Mouse (Mus musculus) megakaryocyte progenitor cell, adult 5-6 weeks (primary cell): ENCODE data around the gene Sumf2. TPM values are rescaled to one million over a fixed set of nuclear protein-coding genes. Genes with fewer than 3 reads are reported as not detected.

Source experiments
- ATAC-seq: replicated peaks from 2 replicates; pipeline ENCODE4 v1.8.0; 2016; ENCODE audit warnings: mild to moderate bottlenecking, moderate TSS enrichment, inconsistent platforms; ENCODE audit not compliant: poor library complexity
- total RNA-seq, 2 experiments: library from RNA; stranded (forward) in 1 of 2; stranded (reverse) in 1 of 2; fragments of 157-497, 149-512 nt in 1 of 2; fragments of 200-1000 nt in 1 of 2; gene quantifications; 2 replicates each; pipeline versions ENCODE4 v1.2.3 to v1.2.4; 2015 to 2017

Gene Sumf2
- total RNA-seq, 2 experiments from 2014 or later, result 6.2 to 25.8 TPM

- no peak for ATAC-seq
These were observed 61.0 kb downstream of the Sumf2 start for GRCm38 (mm10) chr5:129907775-129908174.

GRCm38 (mm10) chr5:129908242-129908965 lies 61.6 kb downstream of the Sumf2 start, which contains the start of gene Nupr1l:
Gene Nupr1l (plus strand): TSS chr5:129908540.
- ATAC-seq, result peak; percentile 98

DNA sequence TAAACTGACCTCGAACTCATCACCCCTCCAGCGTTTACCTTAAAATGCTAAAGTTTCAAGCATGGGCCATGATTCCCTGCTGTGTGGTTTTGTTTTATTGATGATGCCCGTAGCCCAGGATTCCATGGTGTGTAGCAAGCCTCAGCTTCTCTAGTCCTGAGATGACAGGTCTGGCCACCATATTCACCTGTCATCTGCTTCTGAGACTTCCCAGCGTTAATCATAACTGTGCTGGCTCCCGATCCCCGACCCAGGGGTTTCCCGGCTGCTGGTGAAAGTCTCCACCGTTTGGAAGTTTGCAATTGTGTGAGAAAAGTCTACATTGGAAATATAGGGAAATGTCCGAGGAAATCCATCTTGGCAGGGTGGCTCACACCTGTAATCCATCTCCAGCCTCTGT lies 62.4 kb downstream of the Sumf2 start:
- ATAC-seq, result no peak

- no peak for ATAC-seq
These were observed 62.8 kb downstream of the Sumf2 start for GRCm38 (mm10) chr5:129909591-129909990.

Other genes with a start within 250 kb of the Sumf2 start
- gene Zfp11, start 176.9 kb upstream of the Sumf2 start, total RNA-seq (2015), result 3.2 and 4.0 TPM in 2 replicates
- gene Zfp11, start 176.9 kb upstream of the Sumf2 start, total RNA-seq (2017), result 2.1 and 2.9 TPM in 2 replicates
- gene Sept14, start 138.5 kb upstream of the Sumf2 start, total RNA-seq (2015), result not detected in 2 replicates
- not detected in 2 replicates for gene Sept14, start 138.5 kb upstream of the Sumf2 start, total RNA-seq (2017)
- gene Mrps17, start 131.5 kb upstream of the Sumf2 start, total RNA-seq (2015), result 156 and 202 TPM in 2 replicates
- 130 and 149 TPM in 2 replicates for gene Mrps17, start 131.5 kb upstream of the Sumf2 start, total RNA-seq (2017)
- gene Nipsnap2, start 121.9 kb upstream of the Sumf2 start, total RNA-seq (2015), result 25.5 and 30.3 TPM in 2 replicates
- 26.3 and 26.9 TPM in 2 replicates for gene Nipsnap2, start 121.9 kb upstream of the Sumf2 start, total RNA-seq (2017)
- 30.4 and 30.5 TPM in 2 replicates for gene Psph, start 59.5 kb upstream of the Sumf2 start, total RNA-seq (2015)
- 22.8 and 24.3 TPM in 2 replicates for gene Psph, start 59.5 kb upstream of the Sumf2 start, total RNA-seq (2017)
- 404 and 447 TPM in 2 replicates for gene Chchd2, start 40.5 kb downstream of the Sumf2 start, total RNA-seq (2015)
- 176 and 233 TPM in 2 replicates for gene Chchd2, start 40.5 kb downstream of the Sumf2 start, total RNA-seq (2017)
- gene Zbed5, start 48.7 kb downstream of the Sumf2 start, total RNA-seq (2015), result 3.2 and 4.2 TPM in 2 replicates
- gene Zbed5, start 48.7 kb downstream of the Sumf2 start, total RNA-seq (2017), result 2.4 and 2.8 TPM in 2 replicates
- gene Phkg1, start 51.6 kb downstream of the Sumf2 start, total RNA-seq (2015), result 0.12 TPM in 1 of 2 replicates, not detected in the other
- 0.14 and 0.33 TPM in 2 replicates for gene Phkg1, start 51.6 kb downstream of the Sumf2 start, total RNA-seq (2017)
- 1.3 TPM in 1 of 2 replicates, not detected in the other for gene Nupr1l, start 61.6 kb downstream of the Sumf2 start, total RNA-seq (2015)
- gene Nupr1l, start 61.6 kb downstream of the Sumf2 start, total RNA-seq (2017), result 0.29 and 0.84 TPM in 2 replicates
- 60.1 and 72.6 TPM in 2 replicates for gene Vkorc1l1, start 95.0 kb downstream of the Sumf2 start, total RNA-seq (2015)
- gene Vkorc1l1, start 95.0 kb downstream of the Sumf2 start, total RNA-seq (2017), result 25.7 and 34.0 TPM in 2 replicates
- gene Gusb, start 156.1 kb downstream of the Sumf2 start, total RNA-seq (2015), result 137 and 148 TPM in 2 replicates
- gene Gusb, start 156.1 kb downstream of the Sumf2 start, total RNA-seq (2017), result 77.6 and 90.6 TPM in 2 replicates
- 22.7 and 23.0 TPM in 2 replicates for gene Asl, start 182.3 kb downstream of the Sumf2 start, total RNA-seq (2015)
- 19.2 and 32.1 TPM in 2 replicates for gene Asl, start 182.3 kb downstream of the Sumf2 start, total RNA-seq (2017)
- 39.3 and 40.3 TPM in 2 replicates for gene Crcp, start 182.3 kb downstream of the Sumf2 start, total RNA-seq (2015)
- gene Crcp, start 182.3 kb downstream of the Sumf2 start, total RNA-seq (2017), result 36.6 and 62.7 TPM in 2 replicates
- gene Tpst1, start 226.3 kb downstream of the Sumf2 start, total RNA-seq (2015), result 10.6 and 10.7 TPM in 2 replicates
- gene Tpst1, start 226.3 kb downstream of the Sumf2 start, total RNA-seq (2017), result 4.3 and 6.8 TPM in 2 replicates